Mouse (Mus musculus): Measurements from ENCODE around the gene Ncapd2.

DNA sequence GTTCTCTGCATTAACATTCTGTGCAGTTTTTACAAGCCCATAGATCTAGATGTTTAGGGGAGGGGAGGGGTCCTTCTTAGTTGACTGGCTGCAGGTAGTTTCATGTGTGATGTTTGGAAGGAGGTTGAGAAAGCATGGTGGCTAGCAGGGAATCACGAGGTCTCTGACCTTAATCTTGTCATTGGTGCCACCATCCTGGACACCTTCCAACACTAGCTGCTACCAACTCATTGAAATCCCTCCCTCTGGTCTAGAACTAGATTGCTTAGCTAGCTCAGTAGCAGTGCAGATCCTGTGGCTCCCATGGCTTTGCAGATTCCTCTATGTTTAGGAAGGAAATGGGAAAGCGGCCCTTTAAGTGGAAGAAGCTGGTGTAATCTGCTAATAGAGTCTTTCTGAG is 25.4 kb upstream of the Ncapd2 start:
- TF ChIP-seq CTCF (IDR thresholded peaks at IDR 0.05; ENCODE audit: extremely low read depth, insufficient read length, insufficient replicate concordance, low read depth, low read length): no peak
- no peak for TF ChIP-seq POLR2A (IDR thresholded peaks at IDR 0.05; ENCODE audit: low read depth, low read length)

Measured in small intestine, adult 2 months (tissue).